Mouse (Mus musculus) large intestine, adult 2 months (tissue): ENCODE measurements around the gene Nup107. TPM values are rescaled to one million over a fixed set of nuclear protein-coding genes. Genes with fewer than 3 reads are reported as not detected.

Experiments
- DNase-seq: peaks from one replicate; pipeline ENCODE4 v3.0.0-alpha.2; 2012; ENCODE audit warnings: low read depth, low spot score
- WGBS: fragments of 180-500 bp; shearing (Covaris S2); methylation state at CpG from one replicate; pipeline ENCODE4 v1.1.7; 2018; 5-methylcytosine and 5-hydroxymethylcytosine counted together
- polyA plus RNA-seq: library from polyadenylated mRNA; depleted of rRNA; stranded (reverse); fragments of >200 nt; gene quantifications from 2 replicates; pipeline ENCODE4 v1.2.3, GENCODE M21; 2012; rRNA removed

Nup107 gene
- 7.2 and 8.3 TPM in 2 replicates for polyA plus RNA-seq

GRCm38 (mm10) chr10:117792141-117793091, at the start of gene Nup107:
Gene Nup107 (minus strand): TSS chr10:117792705.
- peak; percentile 98 for DNase-seq
- under 1% methylated on average over 75 of the region's 75 CpGs for WGBS

DNA sequence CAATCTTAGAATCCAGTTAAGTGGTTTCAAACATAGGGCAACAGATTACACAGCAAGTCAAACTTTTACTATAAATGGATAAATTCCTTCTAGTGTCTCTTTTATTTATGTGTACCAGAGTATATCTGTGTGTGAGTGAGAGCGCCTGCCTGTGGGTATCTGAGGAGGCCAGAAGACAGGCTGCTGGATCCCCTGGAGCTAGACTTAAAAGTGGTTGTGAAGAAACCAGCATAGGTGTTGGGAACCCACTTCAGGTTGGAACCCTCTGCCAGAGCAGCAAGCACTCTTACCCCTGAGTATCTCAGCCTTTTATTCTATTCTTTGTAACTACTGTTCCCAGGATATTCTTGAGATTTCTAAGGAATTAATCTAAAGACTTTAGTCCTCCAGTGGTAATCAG, 49.3 kb upstream of the Nup107 start:
- no peak for DNase-seq
- 72% methylated on average over 1 of the region's 1 CpGs for WGBS

- 76% methylated on average over 5 of the region's 5 CpGs for WGBS
- no peak for DNase-seq
Measured at GRCm38 (mm10) chr10:117840431-117840995, 48.0 kb upstream of the Nup107 start.

- DNase-seq: no peak
- WGBS: 74% methylated on average over 3 of the region's 3 CpGs
Measured at GRCm38 (mm10) chr10:117839737-117840136, 47.2 kb upstream of the Nup107 start.

DNA sequence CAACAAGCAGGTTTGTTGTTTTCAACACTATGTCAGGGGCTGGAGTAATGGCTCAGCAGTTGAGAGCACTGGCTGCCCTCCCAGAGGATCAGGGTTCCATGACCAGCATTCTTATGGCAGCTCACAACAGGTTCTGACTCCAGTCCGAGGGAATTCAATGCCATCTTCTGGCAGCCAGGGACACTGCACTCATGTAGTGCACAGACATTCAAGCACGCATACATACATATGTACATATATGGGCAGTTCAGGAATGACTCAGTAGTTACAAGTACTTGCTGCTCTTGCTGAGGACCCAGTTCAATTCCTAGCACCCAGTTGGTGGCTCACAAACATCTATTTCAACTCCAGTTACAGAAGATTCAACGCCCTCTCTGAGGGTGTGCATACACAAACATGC, 46.4 kb upstream of the Nup107 start:
- 85% methylated on average over 3 of the region's 3 CpGs for WGBS
- no peak for DNase-seq

DNA sequence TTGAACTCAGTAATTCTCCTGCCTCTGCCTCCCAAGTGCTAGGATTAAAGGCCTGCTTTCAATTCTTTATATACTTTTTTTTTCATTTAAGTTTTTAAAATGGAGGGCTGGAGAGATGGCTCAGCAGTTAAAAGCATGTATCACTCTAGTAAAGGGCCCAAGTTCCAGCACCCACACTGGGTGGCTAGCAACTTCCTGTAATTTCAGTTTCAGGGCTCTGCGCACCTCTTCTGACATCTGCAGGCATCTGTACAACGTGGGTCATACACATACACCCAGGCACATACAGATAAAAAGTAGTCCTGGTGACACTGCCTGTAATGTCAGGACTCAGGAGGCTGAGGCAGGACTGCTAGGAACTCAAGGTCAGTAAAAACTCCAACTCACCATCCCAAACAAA, 43.8 kb upstream of the Nup107 start:
- DNase-seq: no peak
- 54% methylated on average over 2 of the region's 2 CpGs for WGBS

GRCm38 (mm10) chr10:117835453-117835852, 42.9 kb upstream of the Nup107 start:
- 31% methylated on average over 5 of the region's 5 CpGs for WGBS
- no peak for DNase-seq

- no peak for DNase-seq
- WGBS: 61% methylated on average over 3 of the region's 3 CpGs
Measured at GRCm38 (mm10) chr10:117830797-117831196, 38.3 kb upstream of the Nup107 start.

- no peak for DNase-seq
- 79% methylated on average over 7 of the region's 7 CpGs for WGBS
Measured at GRCm38 (mm10) chr10:117829472-117830155, 37.1 kb upstream of the Nup107 start.

DNA sequence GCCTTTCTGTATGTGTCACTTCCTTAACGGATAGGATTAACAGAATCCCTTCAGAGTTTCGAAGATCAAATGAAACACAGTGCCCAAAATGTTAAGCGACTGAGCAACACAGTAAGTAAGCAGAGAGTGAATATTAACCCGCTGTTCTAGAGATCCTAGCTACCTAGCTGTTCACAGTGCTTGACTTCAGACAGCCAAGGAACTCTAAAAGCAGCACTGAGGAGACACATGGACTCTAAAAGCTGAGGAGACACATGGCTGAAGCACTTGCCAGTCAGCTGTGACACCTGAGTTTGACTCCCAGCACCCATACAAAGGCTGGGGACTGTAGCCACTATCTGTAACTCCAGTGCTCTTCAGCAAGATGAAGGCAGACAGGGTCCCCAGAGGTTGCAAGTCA, 36.5 kb upstream of the Nup107 start:
- 36% methylated on average over 4 of the region's 4 CpGs for WGBS
- no peak for DNase-seq

GRCm38 (mm10) chr10:117828536-117828935, 36.0 kb upstream of the Nup107 start:
- DNase-seq: no peak
- 40% methylated on average over 4 of the region's 4 CpGs for WGBS

DNA sequence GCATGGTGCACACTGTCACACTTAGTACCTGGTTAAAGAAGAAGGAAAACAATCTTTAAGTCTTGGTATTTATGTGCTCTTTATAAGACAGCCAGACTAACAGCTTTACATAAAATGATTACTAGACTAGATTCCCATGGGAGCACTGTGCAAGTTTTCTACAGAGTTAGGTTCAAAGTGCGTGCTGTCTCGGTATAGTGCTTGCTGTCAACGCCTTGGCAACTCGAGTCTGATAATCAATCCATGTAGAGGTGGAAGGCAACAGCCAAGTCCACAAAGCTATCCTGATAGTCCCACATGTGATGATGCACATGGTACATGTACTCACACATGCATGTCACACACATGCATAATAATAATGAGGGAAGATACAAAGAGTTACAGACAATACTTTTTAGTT, 32.1 kb upstream of the Nup107 start:
- 31% methylated on average over 4 of the region's 4 CpGs for WGBS
- DNase-seq: no peak

- WGBS: 7% methylated on average over 4 of the region's 4 CpGs
- peak; percentile 47 for DNase-seq
Measured at GRCm38 (mm10) chr10:117824139-117824538, 31.6 kb upstream of the Nup107 start.

GRCm38 (mm10) chr10:117823321-117823720, 30.8 kb upstream of the Nup107 start:
- WGBS: 66% methylated on average over 6 of the region's 6 CpGs
- DNase-seq: no peak

GRCm38 (mm10) chr10:117818600-117818999, 26.1 kb upstream of the Nup107 start:
- 75% methylated on average over 6 of the region's 6 CpGs for WGBS
- DNase-seq: no peak

DNA sequence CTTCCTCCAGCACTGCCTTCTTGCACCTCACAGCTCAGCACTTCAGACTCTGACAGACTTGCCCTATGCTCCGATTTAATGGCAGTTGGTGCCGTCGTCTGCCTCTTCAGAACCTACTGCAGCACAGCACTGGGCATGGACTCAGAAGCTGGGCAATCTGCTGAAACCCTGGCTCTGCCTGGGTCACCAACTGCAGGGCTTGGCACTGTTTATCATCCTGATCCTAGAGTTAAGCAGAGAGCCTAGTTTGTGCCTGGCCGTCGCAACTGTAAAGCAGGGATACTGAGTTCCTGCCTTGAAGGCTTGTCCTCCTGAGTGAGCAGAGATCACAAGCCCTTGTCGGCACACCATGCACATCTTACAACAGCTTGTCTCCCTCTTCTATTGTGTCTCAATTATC, 24.2 kb upstream of the Nup107 start:
- no peak for DNase-seq
- 92% methylated on average over 6 of the region's 6 CpGs for WGBS

- WGBS: 96% methylated on average over 2 of the region's 2 CpGs
- DNase-seq: no peak
Measured at GRCm38 (mm10) chr10:117812501-117812900, 20.0 kb upstream of the Nup107 start.

- DNase-seq: no peak
- 87% methylated on average over 8 of the region's 8 CpGs for WGBS
Measured at GRCm38 (mm10) chr10:117811555-117811954, 19.1 kb upstream of the Nup107 start.

GRCm38 (mm10) chr10:117810506-117810905, 18.0 kb upstream of the Nup107 start:
- no peak for DNase-seq
- 85% methylated on average over 11 of the region's 11 CpGs for WGBS

DNA sequence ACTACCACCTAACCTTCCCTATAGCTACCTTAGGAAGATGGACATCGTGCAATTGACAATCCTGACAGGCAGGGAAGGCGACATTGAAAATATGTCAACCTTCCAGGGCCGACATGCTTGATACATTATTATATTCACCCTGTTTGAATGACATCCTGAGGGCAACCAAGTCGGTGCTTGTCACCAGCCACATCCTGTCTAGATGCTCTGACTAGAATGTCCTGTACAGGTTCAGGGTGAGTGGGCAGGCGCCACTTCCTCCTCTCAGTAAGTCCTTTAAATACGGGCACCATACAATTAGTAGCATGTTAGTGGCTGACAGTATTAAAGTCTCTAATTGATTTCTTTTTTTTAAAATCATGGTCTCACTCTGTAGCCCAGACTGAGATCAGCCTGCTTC, 15.6 kb upstream of the Nup107 start:
- 78% methylated on average over 6 of the region's 6 CpGs for WGBS
- no peak for DNase-seq
